ENCODE assay signal across 8 mouse cellular contexts in the genomic region with DNA sequence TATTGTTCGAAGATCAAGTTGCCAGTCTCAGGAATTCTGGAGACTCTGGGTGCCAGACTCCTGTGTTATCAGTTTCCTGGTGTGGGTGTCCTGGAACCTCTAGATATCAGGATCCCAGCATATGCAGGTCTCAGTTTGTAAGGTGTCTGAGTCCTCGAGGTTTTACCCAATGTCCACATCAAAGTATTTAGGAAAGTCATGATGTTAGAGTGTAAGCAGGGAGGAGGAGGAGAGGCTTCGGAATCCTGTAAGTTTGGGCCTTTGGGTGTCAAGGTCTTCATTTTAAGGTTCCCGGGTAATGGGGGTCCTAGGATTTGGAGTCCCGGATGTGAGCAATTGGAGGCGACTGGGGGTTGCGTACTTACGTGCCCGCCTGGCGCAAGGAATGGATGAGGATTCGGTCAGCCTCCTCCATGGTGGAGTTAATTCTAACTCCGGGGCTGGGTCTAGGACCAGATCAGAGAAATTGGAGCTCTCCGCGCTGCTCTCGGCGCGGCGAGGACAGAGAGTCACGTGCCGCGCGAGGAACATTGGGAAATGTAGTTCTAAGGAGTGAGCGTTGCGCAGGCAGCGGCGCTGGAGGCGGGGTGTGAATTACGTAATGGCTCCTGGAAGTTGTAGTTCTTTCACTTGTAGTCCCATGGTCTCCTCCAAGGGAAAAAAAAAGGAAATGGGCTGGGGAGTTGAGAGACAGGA. TPM values are rescaled to one million over a fixed set of nuclear protein-coding genes. Genes with fewer than 3 reads are reported as not detected.
A peak's percentile ranks its signal among the peaks of the same experiment; 100 is the strongest.
DNase-seq lines count a peak whose midpoint lies in the region; ATAC-seq and TF ChIP-seq lines count a peak whose summit lies in the region.

Gene Ccdc22 (minus strand): TSS at position 639 of the 696 bp plus-strand sequence.

- peaks cover 20% of the 10 kb centered on the region for H3K27me3 ChIP-seq in E14TG2a.4 (ENCODE audit: insufficient read depth, low read length)
- H3K27me3 ChIP-seq in forebrain, embryonic 13.5 days, result 0 out of 2 replicates have a peak, but pooled peaks cover 4% of the 10 kb centered on the region
- peaks cover 4% of the 10 kb centered on the region; the same call in 1 of the 2 replicates for H3K27me3 ChIP-seq in liver, postnatal 0 days (ENCODE audit: insufficient read depth, low read length)
- no peaks in the 10 kb centered on the region for H3K27me3 ChIP-seq in neural tube, embryonic 14.5 days (ENCODE audit: control insufficient read depth, insufficient read depth, low read length)

- peaks cover 12% of the 10 kb centered on the region for H3K4me1 ChIP-seq in E14TG2a.4 (replicated peaks; ENCODE audit: low read depth, low read length)
- H3K4me1 ChIP-seq in forebrain, embryonic 13.5 days, result peaks cover 11% of the 10 kb centered on the region
- H3K4me1 ChIP-seq in liver, postnatal 0 days (ENCODE audit: insufficient read depth), result no peaks in the 10 kb centered on the region
- peaks cover 3% of the 10 kb centered on the region; the same call in 1 of the 2 replicates for H3K4me1 ChIP-seq in neural tube, embryonic 14.5 days (ENCODE audit: control insufficient read depth, insufficient read depth, low read length)

- peaks cover 27% of the 10 kb centered on the region for H3K36me3 ChIP-seq in E14TG2a.4 (ENCODE audit: insufficient read depth, low read length)
- peaks cover 8% of the 10 kb centered on the region for H3K36me3 ChIP-seq in forebrain, embryonic 13.5 days (ENCODE audit: poor library complexity, severe bottlenecking)
- H3K36me3 ChIP-seq in liver, postnatal 0 days (replicated peaks; ENCODE audit: insufficient read depth, low read length), result 0 out of 2 replicates have a peak, but pooled peaks cover 2% of the 10 kb centered on the region
- no peaks in the 10 kb centered on the region for H3K36me3 ChIP-seq in neural tube, embryonic 14.5 days (ENCODE audit: control insufficient read depth, insufficient read depth, low read length)

- intact Hi-C loops in heart, postnatal 10 days (cut with DNase I), result no loop called here

- peak; percentile 96 for ATAC-seq in forebrain, embryonic 13.5 days
- ATAC-seq in liver, postnatal 0 days, result peak; percentile 94
- peak; percentile 94 for ATAC-seq in neural tube, embryonic 14.5 days (ENCODE audit: low read depth)

- DNase-seq in c-Kit-positive CD71-positive TER-119-positive erythroid progenitor cells, embryonic 14.5 days (ENCODE audit: low spot score), result peak; percentile 77
- DNase-seq in heart, postnatal 10 days, result peak; percentile 87 to 89
- peak; percentile 50 for DNase-seq in large intestine, adult 2 months (ENCODE audit: low read depth, low spot score)
- DNase-seq in liver, postnatal 0 days, result peak; percentile 85
- peak; percentile 82 for DNase-seq in testis, postnatal 10 days (ENCODE audit: low spot score)

- no peaks in the 10 kb centered on the region for H3K9me3 ChIP-seq in E14TG2a.4 (ENCODE audit: low read length)
- H3K9me3 ChIP-seq in forebrain, embryonic 13.5 days (replicated peaks), result no peaks in the 10 kb centered on the region
- no peaks in the 10 kb centered on the region for H3K9me3 ChIP-seq in liver, postnatal 0 days (ENCODE audit: low read length)
- H3K9me3 ChIP-seq in neural tube, embryonic 14.5 days (ENCODE audit: control insufficient read depth, low read length), result no peaks in the 10 kb centered on the region

- TF ChIP-seq CTCF in E14TG2a.4 (conservative IDR thresholded peaks at IDR 0.05; ENCODE audit: low read length), result no peak
- no peak for TF ChIP-seq CTCF in liver, postnatal 0 days (IDR thresholded peaks at IDR 0.05; ENCODE audit: low read depth)

- H3K4me2 ChIP-seq in forebrain, embryonic 13.5 days, result peak within 1 kb of the TSS; percentile 59
- peak within 1 kb of the TSS; percentile 73 for H3K4me2 ChIP-seq in liver, postnatal 0 days (ENCODE audit: low read depth, low read length)
- H3K4me2 ChIP-seq in neural tube, embryonic 14.5 days (ENCODE audit: low read depth, low read length), result peak within 1 kb of the TSS; percentile 49

- WGBS in forebrain, embryonic 13.5 days, result 23% methylated on average over 28 of the region's 28 CpGs
- WGBS in large intestine, adult 2 months, result 23% methylated on average over 28 of the region's 28 CpGs
- 22% methylated on average over 28 of the region's 28 CpGs for WGBS in liver, postnatal 0 days (ENCODE audit: insufficient replicate concordance)
- WGBS in neural tube, embryonic 14.5 days, result 16% methylated on average over 28 of the region's 28 CpGs

- H3K4me3 ChIP-seq in E14TG2a.4 (replicated peaks; ENCODE audit: low read length), result peak within 1 kb of the TSS; percentile 76
- peak within 1 kb of the TSS; percentile 47 for H3K4me3 ChIP-seq in forebrain, embryonic 13.5 days
- H3K4me3 ChIP-seq in liver, postnatal 0 days (ENCODE audit: low read depth, low read length), result peak within 1 kb of the TSS; percentile 50
- H3K4me3 ChIP-seq in neural tube, embryonic 14.5 days (ENCODE audit: low read depth, low read length), result peak within 1 kb of the TSS; percentile 42

- TF ChIP-seq EP300 in liver, postnatal 0 days (IDR thresholded peaks at IDR 0.05; ENCODE audit: low read depth), result no peak

- H3K27ac ChIP-seq in forebrain, embryonic 13.5 days, result no peak within 1 kb of the TSS
- peak within 1 kb of the TSS; percentile 42; the same call in 1 of the 2 replicates for H3K27ac ChIP-seq in liver, postnatal 0 days (ENCODE audit: low read depth)
- H3K27ac ChIP-seq in neural tube, embryonic 14.5 days (ENCODE audit: low read depth, low read length), result no peak within 1 kb of the TSS

- peak within 1 kb of the TSS; percentile 59 for H3K9ac ChIP-seq in forebrain, embryonic 13.5 days
- H3K9ac ChIP-seq in liver, postnatal 0 days (replicated peaks), result peak within 1 kb of the TSS; percentile 58
- peak within 1 kb of the TSS; percentile 26; the same call in 1 of the 2 replicates for H3K9ac ChIP-seq in neural tube, embryonic 14.5 days (replicated peaks; ENCODE audit: low read depth, low read length)

RNA-seq across cellular contexts. Expression of gene Ccdc22, which starts in this region (rescaled TPM):
- 36.8 and 38.5 TPM in 2 replicates for polyA plus RNA-seq in forebrain, embryonic 13.5 days (2015; fragmentation: Nextera tagmentation; extraction: Ambion mirVana)
- total RNA-seq in heart, postnatal 10 days (2021), result 10 to 100 TPM; 11.4 to 12.4 TPM
- 13.0 TPM in 2 replicates for polyA plus RNA-seq in large intestine, adult 2 months (2012; rRNA removed)
- 9.9 and 10.5 TPM in 2 replicates for polyA plus RNA-seq in liver, postnatal 0 days (2015; fragmentation: Nextera tagmentation; extraction: Ambion mirVana)
- 27.0 and 29.6 TPM in 2 replicates for polyA plus RNA-seq in neural tube, embryonic 14.5 days (2014; fragmentation: Nextera tagmentation; extraction: Ambion mirVana)
